Mouse (Mus musculus): ENCODE results near the gene Col6a2.

Gene Col6a2

DNA sequence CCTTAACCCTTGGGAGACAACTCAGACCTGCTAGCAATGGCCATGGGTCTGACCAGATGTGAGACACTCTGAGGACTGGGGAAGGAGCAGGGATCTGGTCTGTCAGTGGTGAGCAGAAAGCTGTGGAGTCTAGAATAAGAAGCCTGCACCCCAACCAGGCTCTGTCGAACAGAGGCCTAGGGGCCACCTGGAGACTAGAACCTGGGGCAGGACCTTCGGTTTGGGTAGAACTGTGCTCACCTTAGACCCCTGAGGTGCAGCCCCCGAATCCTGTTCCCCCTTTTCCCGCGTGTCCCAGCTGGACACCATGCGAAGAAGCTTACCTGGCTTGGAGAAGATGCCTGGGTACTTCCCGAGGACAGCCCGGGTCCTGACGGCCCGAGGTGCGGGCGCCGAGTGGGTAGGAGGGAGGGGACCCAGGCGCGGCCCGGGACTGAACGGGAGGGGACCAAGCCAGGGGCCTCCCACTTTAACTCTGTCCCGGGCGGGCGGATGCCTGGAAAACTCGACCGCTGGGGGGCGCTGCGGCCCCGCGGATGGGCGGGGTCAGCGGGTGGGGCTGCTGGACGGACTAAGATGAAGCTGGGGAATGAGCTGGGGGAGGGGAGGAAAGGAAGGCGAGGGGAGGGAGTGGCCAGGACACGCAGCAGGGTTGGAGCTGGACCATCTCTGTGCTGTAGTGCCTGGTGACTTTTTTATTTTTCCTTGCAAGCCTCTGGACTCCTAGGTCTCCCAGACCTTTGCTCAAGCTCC, at the start of gene Col6a2:
Col6a2 (minus strand) TSS at position 703 of the 753 bp plus-strand sequence.
- peak; percentile 90 for DNase-seq (ENCODE audit: low spot score)

DNA sequence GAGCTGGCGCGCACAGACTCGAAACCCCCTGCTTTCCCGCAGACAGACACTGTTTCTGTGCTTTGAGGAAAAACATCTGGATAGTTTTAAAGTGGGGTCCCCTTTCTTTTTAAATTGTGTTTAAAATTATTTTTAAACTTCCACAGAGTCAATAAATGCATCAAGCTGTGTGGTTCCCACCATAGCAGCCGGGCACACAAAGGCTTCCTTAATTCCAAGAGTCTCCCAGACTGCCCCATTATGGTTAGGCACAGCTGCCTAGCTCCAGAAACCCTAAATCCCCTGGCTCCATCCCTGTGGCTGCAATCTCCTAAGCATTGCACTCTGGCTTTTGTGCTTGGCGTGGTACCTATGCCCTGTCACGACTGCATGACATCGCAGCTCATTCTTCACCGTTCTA, 48.5 kb upstream of the Col6a2 start:
- DNase-seq (ENCODE audit: low spot score) = no peak

DNA sequence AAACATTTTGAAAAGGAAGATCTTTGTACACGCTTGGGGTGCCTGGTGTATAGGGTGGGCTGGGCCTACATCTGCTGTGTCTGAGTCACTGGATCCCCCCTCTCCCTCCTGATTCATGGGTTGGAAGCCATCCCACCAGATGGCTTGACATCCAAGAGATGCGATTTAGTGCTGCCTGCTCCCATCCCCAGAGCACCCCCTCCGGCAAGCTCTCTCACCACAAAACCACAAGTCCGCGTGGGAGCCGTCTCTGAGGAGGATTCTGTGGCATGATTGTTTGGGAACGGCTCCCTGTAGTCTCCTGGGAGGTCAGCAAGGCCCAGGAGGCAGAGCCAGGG, 45.5 kb upstream of the Col6a2 start:
- DNase-seq (ENCODE audit: low spot score) = no peak

DNA sequence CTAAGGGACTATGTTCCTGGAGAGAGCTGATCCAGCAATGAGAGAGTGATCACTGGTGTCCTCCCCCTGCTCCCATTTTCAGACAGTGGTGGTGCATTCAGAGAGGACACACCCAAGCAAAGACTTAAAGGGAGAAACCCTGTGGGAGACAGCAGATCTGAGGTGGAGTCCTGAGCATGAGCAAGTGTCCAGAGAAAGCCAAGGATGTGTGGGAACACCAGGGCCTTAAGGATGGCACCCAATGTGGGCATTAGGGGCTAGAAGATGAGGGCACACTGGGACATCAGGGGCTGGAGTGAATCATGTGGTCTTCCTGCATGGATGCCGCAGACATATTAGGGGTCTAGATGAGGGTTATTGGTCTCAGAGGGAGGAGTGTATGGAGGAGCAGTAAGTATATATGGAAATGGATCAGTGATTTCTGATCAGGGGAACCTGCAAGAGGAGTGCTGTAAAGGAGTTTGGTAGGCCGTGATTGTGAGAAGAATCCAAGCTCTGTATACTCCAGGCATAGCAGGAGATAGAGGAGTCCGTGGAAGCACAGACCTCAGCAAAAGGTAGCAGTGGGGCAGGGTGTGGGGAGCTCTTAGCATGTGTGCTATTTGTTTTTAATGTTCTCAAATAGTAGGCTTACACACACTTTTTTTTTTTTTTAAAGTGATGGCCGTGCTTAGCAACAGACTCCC, 45.0 kb upstream of the Col6a2 start:
- DNase-seq (ENCODE audit: low spot score) = no peak

DNA sequence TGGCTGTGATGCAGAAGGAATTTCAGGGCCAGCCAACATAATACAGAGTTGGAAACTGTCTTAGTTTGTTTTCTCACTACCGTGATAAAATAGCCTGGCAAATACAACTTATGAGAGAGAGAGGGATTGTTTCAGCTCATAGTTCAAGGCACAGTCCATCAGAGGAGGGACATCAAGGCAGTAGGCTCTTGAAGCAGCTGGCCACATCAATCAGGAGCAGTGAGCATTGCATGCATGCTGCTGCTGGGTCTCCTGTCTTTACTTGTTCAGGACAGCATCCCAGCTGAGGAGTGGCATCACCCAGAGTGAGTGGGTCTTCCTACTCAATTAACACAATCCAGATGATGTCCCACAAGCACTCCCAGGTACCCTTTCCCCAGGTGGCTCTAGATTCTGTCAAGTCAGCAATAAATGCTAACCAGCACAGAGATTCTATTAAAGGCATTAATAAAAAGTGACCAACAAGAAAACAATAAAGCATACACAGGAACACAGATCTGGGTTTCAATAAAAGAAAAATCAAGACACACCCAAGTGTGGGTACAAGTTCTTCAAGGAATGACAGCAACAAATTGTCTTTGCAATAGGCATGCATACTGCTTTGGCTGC, 43.9 kb upstream of the Col6a2 start:
- DNase-seq (ENCODE audit: low spot score) = no peak

DNA sequence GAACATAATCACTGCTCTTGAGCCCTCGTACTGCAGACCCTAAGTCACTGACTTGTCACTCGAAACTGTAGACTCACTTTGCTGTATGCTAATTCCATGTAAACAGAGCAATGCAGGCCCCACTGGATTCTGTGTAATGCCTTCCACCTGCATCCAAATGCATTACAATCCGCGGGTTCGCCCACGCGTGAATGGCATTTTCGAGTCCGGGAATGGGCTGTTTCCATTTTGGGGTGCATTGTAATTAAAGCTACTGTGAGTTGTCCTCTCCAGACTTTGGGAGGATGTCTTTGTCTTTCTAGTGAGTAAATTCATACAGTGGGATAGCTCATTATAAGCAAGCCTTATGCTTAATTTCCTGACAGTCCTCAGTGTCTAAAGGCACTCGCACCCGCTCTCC, 42.1 kb upstream of the Col6a2 start:
- peak; percentile 59 for DNase-seq (ENCODE audit: low spot score)

DNA sequence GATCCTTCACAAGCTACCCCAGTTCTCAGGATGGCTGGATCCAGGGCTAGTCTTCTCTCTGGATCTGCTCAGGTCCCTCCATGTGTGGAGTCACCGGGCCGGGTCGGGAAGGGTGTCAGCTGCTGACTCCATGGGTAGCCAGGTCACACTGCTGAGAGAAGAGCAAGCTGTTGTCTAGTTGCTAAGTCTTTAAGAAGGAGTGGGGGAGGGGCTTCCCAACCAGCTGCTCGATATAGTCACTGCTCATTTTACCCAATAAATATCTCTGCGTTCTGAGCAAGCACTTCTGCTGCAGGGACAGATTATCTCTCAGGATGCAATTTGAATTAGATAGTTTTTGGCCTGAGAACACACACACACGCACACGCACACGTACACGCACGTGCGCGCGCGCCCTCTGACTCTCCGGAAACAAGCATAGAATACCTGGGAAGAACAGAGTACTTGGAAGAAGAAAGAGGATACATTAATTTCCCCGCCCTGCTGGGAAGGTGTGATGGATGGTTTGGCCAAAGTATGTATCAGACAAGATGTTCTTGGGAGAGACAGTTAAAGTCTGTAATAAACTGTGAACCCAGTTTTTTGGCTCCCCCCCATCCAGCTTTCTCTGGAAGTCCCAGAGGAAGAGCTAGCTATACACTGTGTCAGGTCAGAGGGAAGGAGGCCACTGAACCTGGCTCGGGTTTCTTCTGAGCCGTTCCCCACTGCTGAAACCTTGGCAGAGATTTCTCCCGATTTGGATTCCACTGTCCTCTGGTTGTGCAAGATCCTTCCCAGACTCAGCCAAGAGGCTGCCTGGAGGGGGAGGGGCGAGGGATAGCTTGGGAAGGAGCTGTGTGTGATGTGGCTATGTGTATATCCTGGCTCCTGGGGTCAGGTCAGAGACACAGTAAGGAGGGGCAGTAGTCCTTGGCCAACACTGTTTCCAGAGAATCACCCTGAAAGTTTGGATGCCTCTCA, 41.0 kb upstream of the Col6a2 start:
- DNase-seq (ENCODE audit: low spot score) = peak; percentile 63

DNA sequence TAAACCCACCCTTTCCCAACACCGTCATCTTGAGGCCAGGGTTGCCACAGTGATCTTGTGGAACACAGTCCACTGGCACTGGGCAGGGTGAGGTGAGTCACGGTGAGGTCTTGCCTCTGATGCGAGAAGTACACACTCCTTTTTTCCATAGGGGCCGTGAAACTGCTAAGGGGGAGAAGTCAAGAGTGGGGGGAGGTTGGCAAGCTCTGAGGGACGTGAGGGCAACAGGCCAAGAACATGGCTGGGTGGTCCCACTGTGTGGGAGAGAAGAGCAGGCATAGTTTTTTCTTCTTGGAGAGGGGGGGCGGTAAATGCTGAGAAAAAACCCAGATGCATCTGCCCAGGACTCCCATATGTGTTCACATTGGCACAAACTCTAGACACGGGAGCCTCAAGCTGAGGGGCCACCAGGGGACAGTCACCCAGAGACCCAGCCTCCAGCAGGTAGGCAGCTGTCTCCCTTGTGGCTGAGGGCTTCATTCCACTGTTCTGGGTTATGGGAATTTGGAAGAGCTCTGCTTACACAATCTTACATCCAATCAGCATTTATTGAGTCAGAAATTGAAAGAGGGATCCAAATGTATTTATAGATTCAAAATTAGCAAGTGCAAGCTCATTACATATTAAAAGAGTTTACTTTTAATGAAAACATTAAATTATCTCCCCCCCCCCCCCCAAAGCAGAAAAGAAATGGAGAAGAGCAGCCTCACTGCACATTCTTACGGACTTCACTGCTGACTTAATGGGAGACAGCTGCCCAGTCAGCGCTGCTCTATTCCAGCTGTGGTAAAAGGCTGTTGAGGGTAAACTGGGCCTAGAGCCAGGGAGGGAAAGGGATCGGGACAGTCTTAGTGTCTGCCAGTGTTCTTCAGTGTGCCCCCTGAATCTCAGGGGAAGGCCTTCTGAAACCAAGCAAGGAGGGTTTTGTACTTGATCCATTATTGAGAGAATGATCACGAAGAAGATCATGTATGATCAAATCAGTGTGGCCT, 30.2 kb upstream of the Col6a2 start:
- DNase-seq (ENCODE audit: low spot score) = no peak

DNA sequence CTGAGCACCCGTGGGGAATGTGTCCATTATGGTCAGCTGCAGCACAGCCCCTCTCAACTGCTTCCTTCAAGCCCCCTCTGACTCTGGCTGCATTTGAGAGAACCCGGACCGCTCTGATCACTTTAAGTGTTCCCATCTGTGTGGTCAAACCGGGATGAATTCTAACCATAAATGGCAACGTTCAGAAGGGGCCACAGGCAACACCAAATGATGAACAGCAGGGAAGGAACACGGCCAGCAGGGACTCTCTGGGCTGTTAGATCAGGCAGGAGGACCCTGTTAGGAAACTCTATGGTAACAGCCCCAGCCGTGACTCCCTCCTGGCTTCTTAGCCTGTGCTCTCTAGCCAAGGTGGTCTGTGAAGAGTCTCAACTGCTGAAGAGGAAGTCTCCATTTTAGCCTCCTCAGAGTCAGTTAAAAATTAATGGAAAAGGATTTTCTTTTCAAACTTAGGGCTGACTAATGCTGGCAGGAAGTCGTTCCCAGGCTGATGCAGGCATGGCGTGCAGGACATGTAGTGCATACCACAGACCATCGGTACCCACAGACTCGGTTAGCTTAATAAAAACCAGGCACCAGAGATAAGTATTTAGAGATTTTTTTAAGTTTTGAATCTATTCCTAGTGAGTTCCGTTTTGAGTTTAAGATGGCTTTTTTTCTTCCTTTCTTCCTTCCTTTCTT, 27.4 kb upstream of the Col6a2 start:
- DNase-seq (ENCODE audit: low spot score) = no peak

DNA sequence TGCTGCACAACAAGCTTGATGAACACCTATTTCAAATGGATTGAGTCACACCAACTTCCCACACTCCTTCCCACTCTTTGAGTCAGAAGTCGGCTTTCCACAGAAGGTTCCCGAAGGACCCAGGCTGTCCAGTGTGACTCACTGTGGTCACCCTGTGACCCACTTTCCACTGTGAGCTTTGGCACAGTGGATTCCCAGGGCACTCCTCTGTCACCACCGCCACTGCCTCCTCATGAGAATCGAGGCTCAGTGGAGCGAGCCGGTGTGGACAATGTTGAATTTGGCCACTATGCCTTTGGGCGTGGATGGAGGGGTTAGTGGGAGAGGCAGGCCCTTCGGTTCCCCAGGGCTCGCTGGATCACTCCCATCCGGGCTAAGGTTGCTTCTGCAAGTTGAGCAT, 25.3 kb upstream of the Col6a2 start:
- no peak for DNase-seq (ENCODE audit: low spot score)

DNA sequence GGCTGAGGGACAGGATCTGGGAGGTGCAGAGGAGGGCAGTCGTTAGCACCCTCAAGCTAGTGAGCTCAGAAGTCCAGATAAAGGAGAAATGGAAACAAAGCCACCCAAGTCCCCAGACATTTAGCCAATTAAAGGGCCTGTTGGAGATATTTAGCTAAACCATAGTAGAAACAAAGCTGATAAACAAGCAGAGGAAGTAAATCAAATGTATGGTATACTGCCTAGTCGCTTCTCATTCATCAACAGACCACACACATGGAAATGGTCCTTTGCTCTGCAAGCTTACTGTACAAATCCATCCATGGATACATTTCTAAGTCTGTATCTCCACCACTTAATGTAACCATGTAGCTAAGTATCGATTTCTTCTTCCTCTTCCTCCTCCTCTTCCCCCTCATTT, 24.0 kb upstream of the Col6a2 start:
- no peak for DNase-seq (ENCODE audit: low spot score)

DNA sequence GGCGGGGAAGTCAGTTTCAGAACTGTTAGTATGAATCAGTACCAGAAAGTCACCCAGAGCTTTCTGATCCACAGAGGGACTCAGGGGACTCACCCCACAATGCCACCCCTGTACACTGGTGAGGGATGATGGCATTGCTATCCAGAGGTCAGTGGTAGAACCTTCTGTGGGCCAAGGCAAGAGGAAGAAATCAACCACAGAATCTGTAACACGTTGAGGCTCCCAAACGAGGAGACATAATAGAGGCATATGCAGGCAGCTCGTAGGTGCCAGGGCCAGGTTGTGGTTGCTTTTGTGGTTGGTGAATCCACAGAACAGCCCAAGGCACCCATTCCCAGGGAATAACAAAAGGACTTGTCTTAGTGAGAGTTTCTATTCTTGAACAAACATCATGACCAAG, 22.3 kb upstream of the Col6a2 start:
- DNase-seq (ENCODE audit: low spot score) = no peak

DNA sequence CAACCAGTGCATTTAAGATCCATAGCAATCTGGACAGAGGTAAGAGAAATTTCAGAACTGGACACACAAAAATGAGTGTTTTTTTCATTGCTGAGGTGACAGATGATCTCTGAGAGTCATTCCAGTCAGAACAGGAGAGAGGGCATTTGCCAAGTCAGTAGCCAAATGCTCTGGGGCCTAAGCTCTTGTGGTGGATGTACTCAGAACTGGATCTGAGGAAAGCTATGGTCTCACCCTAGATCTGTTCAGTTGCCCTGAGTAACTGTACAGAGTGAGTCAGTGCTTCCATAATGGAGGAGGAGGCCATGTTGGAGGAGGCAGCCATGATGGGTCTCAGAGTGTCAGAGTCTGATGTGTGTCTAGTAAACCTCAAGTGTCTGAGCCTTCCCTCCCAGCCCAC, 21.6 kb upstream of the Col6a2 start:
- DNase-seq (ENCODE audit: low spot score) = no peak

DNA sequence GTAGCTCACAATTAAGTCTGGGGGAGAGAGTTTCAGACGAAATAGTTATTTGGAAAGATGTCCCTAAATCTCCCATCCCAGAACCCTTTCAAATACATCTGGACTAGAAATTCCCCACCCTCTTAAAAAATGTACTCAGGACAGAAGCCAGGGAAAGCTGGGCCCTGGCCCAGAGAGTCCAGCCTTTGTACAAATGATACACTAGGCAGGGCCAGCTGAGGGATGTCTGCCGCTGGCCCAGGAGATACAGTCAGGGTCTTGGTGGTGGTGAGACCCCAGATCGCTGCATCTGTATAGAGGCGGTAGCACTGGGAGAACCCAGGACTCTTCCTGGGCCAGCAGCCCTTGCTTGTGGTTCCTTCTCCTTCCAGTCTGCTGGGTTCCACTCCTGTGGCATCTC, 20.6 kb upstream of the Col6a2 start:
- no peak for DNase-seq (ENCODE audit: low spot score)

DNA sequence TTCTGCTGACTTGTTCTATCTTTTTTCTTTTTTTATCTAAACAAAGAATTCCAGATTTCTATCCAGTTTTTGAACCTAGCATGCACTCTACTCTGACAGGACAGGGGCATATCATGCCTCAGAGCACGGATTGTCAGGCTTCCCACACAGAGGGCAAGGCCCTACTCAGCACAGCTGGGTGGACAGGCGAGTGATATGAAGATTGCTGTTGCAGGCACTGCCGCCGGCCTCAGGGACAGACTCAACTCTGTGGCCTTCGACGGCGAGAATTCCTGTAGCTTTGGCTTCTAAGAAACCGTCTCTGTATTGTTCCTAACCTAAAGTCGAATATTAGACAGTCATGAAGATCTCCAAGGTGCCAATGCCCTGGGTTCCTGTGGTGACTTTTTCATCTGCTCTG, 20.0 kb upstream of the Col6a2 start:
- no peak for DNase-seq (ENCODE audit: low spot score)

DNA sequence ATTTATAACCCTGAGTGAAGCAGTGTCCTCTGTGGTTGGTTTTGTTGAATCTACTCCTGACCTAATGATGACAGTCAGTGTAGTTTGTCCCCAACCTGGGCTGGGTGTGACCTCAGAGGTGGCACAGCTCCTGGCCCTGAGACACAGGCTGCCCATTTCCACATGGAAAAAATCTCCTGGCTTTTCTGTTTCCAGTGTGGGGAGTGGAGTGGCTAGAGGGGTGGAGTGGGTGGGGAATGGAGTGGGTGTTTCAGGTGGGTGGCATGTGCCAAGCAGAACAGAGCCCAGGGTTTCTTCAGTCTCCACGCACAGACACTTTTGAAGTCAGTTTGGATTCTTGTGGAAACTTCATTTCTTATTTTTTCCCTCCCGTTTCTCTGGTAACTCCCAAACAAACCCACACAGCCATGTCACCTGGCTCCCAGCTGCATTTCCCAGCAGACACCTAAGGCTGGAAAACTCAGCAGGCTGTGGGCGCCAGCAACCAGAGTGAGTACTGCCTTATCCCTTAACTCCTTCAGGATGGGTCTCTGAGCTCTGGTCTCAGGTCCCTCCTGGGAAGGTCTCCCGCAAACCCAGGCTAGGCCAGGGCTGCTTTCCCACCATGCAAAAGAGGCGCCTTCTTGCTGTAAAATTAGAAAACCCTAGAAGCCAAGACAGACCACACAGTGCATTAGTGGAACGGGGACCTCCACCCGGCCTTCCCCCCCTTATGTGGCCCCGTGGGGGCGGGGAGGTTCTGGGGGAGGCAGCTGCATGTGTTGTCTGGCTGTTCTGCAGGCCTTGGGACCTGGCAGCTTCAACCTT, 19.4 kb upstream of the Col6a2 start:
- no peak for DNase-seq (ENCODE audit: low spot score)

DNA sequence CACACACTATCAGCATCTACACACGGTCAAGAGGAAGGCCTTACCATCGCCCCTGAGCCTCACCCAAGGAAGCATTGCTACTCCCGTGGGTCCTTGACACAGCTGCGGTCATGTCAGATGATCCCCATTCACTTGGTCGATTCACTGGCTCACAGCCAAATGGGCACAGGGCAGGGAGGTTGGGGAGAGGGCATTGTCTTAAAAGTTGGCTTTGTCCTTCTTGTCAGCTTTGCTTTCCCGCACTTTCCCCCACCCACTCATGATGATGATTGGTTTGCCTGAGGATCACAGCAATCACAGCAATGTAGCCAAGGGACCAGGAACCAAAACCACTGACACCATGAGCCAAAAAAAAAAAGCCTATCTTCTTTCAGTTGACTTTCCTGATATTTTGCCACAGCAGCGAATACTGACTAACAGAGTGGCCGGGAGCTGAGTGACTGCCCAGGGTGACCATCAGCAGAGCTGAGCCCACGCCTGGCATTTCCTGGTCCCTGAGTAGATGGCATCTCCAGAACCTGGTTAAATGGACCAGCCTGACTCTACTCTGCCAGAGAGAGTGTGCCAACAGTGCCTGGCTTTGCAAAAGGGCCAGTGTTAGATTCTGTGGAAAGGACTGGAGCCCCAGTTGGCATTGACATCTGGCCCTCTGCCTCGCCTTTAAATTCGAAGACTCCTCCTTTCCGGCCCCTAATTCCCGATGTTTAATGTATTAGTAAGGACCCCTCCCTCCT, 18.6 kb upstream of the Col6a2 start:
- no peak for DNase-seq (ENCODE audit: low spot score)

DNA sequence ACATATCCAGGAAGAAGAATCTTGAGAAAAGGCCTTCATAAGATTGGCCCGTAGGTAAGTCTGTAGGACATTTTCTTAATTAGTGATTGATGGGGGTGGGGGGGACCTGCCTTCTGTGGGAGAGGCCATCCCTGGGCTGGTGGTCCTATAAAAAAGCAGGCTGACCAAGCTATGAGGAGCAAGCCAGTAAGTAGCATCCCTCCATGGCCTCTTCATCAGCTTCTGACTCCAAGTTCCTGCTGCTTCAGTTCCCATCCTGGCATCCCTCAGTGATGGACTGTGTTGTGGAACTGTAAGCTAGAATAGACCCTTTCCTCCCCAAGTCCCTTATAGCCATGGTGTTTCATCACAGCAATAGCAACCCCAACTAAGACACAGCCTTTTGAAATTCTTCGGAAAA, 16.5 kb upstream of the Col6a2 start:
- no peak for DNase-seq (ENCODE audit: low spot score)

DNA sequence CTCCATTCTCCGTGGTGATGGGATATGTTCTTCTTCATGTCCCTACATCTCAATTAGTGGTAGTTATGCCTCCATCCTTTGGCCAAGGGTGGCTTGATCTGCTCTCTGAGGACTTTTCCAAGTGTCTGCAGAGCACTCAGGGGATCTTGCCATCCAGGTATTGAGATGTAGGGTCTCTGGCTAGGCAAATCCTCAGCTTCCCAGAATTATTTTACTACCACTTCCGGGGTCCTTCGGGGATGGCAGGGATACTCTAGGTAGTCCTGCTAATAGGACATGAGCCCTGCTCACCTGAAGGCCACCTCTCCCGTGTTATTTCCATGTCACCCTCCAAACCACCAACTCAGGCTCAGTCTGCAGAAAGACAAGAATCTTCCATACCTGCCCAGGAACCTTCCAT, 13.2 kb upstream of the Col6a2 start:
- no peak for DNase-seq (ENCODE audit: low spot score)

Data from retina, embryonic 14.5 days (tissue).